Mouse (Mus musculus) MEL (cell line): ENCODE measurements around the gene Rsrc1. TPM values are rescaled to one million over a fixed set of nuclear protein-coding genes. Genes with fewer than 3 reads are reported as not detected.

ENCODE experiments used
- DNase-seq: peaks from one replicate; pipeline ENCODE4 v3.0.0; 2011; ENCODE audit warnings: low read depth, low spot score
- H3K27ac ChIP-seq: 2 replicates; pipeline ENCODE4 v1.5.1; 2012; ENCODE audit warnings: low read depth, mild to moderate bottlenecking, control low read depth, low read length, moderate library complexity; ENCODE audit not compliant: control insufficient read depth
- H3K27me3 ChIP-seq, 2 experiments: fragments of 150-350 bp in 1 of 2; sonication (generic) in 1 of 2; 2 replicates each; pipeline ENCODE4 v1.6.1; 2012; ENCODE audit warnings: low read length in 2 of 2, mild to moderate bottlenecking in 2 of 2, improper control_type of control experiment in 1 of 2, moderate library complexity in 1 of 2; ENCODE audit not compliant: insufficient read depth in 2 of 2, control insufficient read depth in 1 of 2
- H3K36me3 ChIP-seq, 2 experiments: 2 replicates each; pipeline ENCODE4 v1.6.1; 2012 to 2014; ENCODE audit warnings: low read length in 2 of 2, improper control_type of control experiment in 1 of 2, inconsistent platforms in 1 of 2, mild to moderate bottlenecking in 1 of 2; ENCODE audit not compliant: insufficient read depth in 2 of 2, control insufficient read depth in 1 of 2
- H3K4me1 ChIP-seq, 2 experiments: fragments of 150-350 bp in 1 of 2; sonication (generic) in 1 of 2; 2 replicates each; pipeline ENCODE4 v1.6.1; 2012; ENCODE audit warnings: low read length in 2 of 2, improper control_type of control experiment in 1 of 2, mild to moderate bottlenecking in 1 of 2; ENCODE audit not compliant: insufficient read depth in 2 of 2, control insufficient read depth in 1 of 2
- H3K4me3 ChIP-seq, 2 experiments: fragments of 150-350 bp in 1 of 2; sonication (generic) in 1 of 2; 2 replicates each; pipeline ENCODE4 v1.5.1; 2012; ENCODE audit warnings: low read depth in 2 of 2, low read length in 2 of 2, mild to moderate bottlenecking in 2 of 2, moderate library complexity in 2 of 2, control low read depth in 1 of 2, improper control_type of control experiment in 1 of 2; ENCODE audit not compliant: control insufficient read depth in 1 of 2, insufficient read depth in 1 of 2
- H3K79me2 ChIP-seq: 2 replicates; pipeline ENCODE4 v1.6.1; 2012; ENCODE audit warnings: mild to moderate bottlenecking, low read length, moderate library complexity; ENCODE audit not compliant: control insufficient read depth, poor library complexity, insufficient read depth
- H3K9ac ChIP-seq: 2 replicates; pipeline ENCODE4 v1.6.1; 2012; ENCODE audit warnings: low read depth, mild to moderate bottlenecking, control low read depth, low read length, moderate library complexity; ENCODE audit not compliant: control insufficient read depth, poor library complexity, severe bottlenecking
- H3K9me3 ChIP-seq: fragments of 150-350 bp; sonication (generic); replicated peaks from 2 replicates; pipeline ENCODE4 v1.6.1; 2012; ENCODE audit warnings: mild to moderate bottlenecking, low read length, improper control_type of control experiment, moderate library complexity; ENCODE audit not compliant: insufficient read depth
- CHD2 ChIP-seq: IDR thresholded peaks from 2 replicates; pipeline ENCODE4 v1.6.1; 2011; ENCODE audit warnings: low read length, improper control_type of control experiment
- CTCF ChIP-seq, 3 experiments: IDR thresholded peaks in 2 of 3; conservative IDR thresholded peaks in 1 of 3; 2 replicates each; pipeline ENCODE4 v1.5.1; 2011 to 2012; ENCODE audit warnings: low read length in 3 of 3, low read depth in 2 of 3, mild to moderate bottlenecking in 2 of 3, improper control_type of control experiment in 1 of 3, inconsistent platforms in 1 of 3, mixed read lengths in 1 of 3, moderate library complexity in 1 of 3; ENCODE audit not compliant: control insufficient read depth in 1 of 3, insufficient read depth in 1 of 3, poor library complexity in 1 of 3, severe bottlenecking in 1 of 3
- EP300 ChIP-seq, 2 experiments: IDR thresholded peaks; 2 replicates each; pipeline ENCODE4 v1.6.1; 2011; ENCODE audit warnings: improper control_type of control experiment in 2 of 2, low read length in 2 of 2, low read depth in 1 of 2, mild to moderate bottlenecking in 1 of 2
- HCFC1 ChIP-seq: IDR thresholded peaks from 2 replicates; pipeline ENCODE4 v1.6.1; 2012; ENCODE audit warnings: low read depth, mild to moderate bottlenecking, inconsistent platforms, low read length, improper control_type of control experiment, moderate library complexity
- JUND ChIP-seq: IDR thresholded peaks from 2 replicates; pipeline ENCODE4 v1.6.1; 2011; ENCODE audit warnings: low read depth, mild to moderate bottlenecking, improper control_type of control experiment, low read length
- KAT2A ChIP-seq: conservative IDR thresholded peaks from 2 replicates; pipeline ENCODE4 v1.6.1; 2012; ENCODE audit warnings: low read depth, low read length, improper control_type of control experiment, inconsistent platforms
- MAX ChIP-seq: IDR thresholded peaks from 2 replicates; pipeline ENCODE4 v1.6.1; 2011; ENCODE audit warnings: low read length, improper control_type of control experiment
- MAZ ChIP-seq: IDR thresholded peaks from 2 replicates; pipeline ENCODE4 v1.6.1; 2012; ENCODE audit warnings: low read depth, mild to moderate bottlenecking, inconsistent platforms, low read length, improper control_type of control experiment
- MYC ChIP-seq: IDR thresholded peaks from 2 replicates; pipeline ENCODE4 v1.6.1; 2011; ENCODE audit warnings: low read depth, mild to moderate bottlenecking, low read length, improper control_type of control experiment, moderate library complexity
- NELFE ChIP-seq: IDR thresholded peaks from 2 replicates; pipeline ENCODE4 v1.6.1; 2011; ENCODE audit warnings: low read depth, low read length, improper control_type of control experiment
- POLR2A ChIP-seq, 2 experiments: IDR thresholded peaks; 2 replicates each; pipeline ENCODE4 v1.6.1; 2011 to 2012; ENCODE audit warnings: low read length in 2 of 2, mild to moderate bottlenecking in 2 of 2, control low read depth in 1 of 2, improper control_type of control experiment in 1 of 2, low read depth in 1 of 2, moderate library complexity in 1 of 2; ENCODE audit not compliant: control insufficient read depth in 1 of 2, insufficient read depth in 1 of 2, poor library complexity in 1 of 2
- POLR2AphosphoS5 ChIP-seq: IDR thresholded peaks from 2 replicates; pipeline ENCODE4 v1.6.1; 2012; ENCODE audit warnings: low read depth, borderline replicate concordance, mild to moderate bottlenecking, inconsistent platforms, low read length, moderate library complexity, mixed read lengths
- RCOR1 ChIP-seq: IDR thresholded peaks from 2 replicates; pipeline ENCODE4 v1.6.1; 2012; ENCODE audit warnings: low read depth, mild to moderate bottlenecking, inconsistent platforms, low read length, improper control_type of control experiment
- SIN3A ChIP-seq: IDR thresholded peaks from 2 replicates; pipeline ENCODE4 v1.6.1; 2012; ENCODE audit warnings: low read length, improper control_type of control experiment, inconsistent platforms
- SMC3 ChIP-seq: IDR thresholded peaks from 2 replicates; pipeline ENCODE4 v1.6.1; 2011; ENCODE audit warnings: low read depth, low read length, improper control_type of control experiment
- TAL1 ChIP-seq: IDR thresholded peaks from 2 replicates; pipeline ENCODE4 v1.6.1; 2012; ENCODE audit warnings: mild to moderate bottlenecking, inconsistent platforms, low read length, moderate library complexity, mixed read lengths
- USF2 ChIP-seq, 2 experiments: IDR thresholded peaks; 2 replicates each; pipeline ENCODE4 v1.6.1; 2011 to 2012; ENCODE audit warnings: improper control_type of control experiment in 2 of 2, low read length in 2 of 2, borderline replicate concordance in 1 of 2, inconsistent platforms in 1 of 2, low read depth in 1 of 2, mild to moderate bottlenecking in 1 of 2; ENCODE audit not compliant: insufficient read depth in 1 of 2
- ZNF384 ChIP-seq: IDR thresholded peaks from 2 replicates; pipeline ENCODE4 v1.6.1; 2012; ENCODE audit warnings: low read depth, mild to moderate bottlenecking, inconsistent platforms, low read length, improper control_type of control experiment
- polyA plus RNA-seq, 2 experiments: library from polyadenylated mRNA; stranded (reverse) in 1 of 2; unstranded in 1 of 2; fragments of >175 nt in 1 of 2; fragments of >200 nt in 1 of 2; gene quantifications; 2 replicates each; pipeline versions ENCODE4 v1.2.1 to v1.2.4; 2012; ENCODE audit warnings: low replicate concordance in 2 of 2, low read depth in 1 of 2; ENCODE audit not compliant: insufficient read length in 2 of 2, insufficient read depth in 1 of 2, missing spikeins in 1 of 2
- total RNA-seq: library from RNA; depleted of rRNA; stranded (reverse); fragments of 300-350 nt; gene quantifications from 2 replicates; pipeline ENCODE4 v1.2.3, GENCODE M21; 2012

The Rsrc1 gene
- total and polyA plus RNA-seq, 3 experiments, result 22.8 to 100 (median 42.7) TPM

DNA sequence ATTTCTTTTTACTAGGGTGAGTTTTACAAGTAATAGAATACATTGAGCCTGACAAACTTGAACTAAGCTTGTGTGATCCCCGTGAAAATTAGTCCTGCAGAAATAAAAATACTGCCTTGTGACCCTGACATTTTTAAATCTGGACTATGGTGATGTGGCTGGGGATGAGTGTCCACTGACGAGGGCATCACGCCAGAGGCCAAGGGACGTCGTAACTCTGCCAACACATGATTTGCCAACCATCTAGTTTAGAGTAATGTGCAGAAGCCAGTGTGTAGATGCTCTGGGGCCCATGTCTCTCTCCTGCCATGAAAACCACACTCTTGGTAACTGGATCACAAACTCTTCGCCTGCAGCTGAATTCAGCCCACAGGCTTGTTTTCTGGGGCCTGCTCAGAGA lies 386.3 kb downstream of the Rsrc1 start:
- H3K79me2 ChIP-seq, result no peaks in the 10 kb centered on the region
- H3K9me3 ChIP-seq, result no peaks in the 10 kb centered on the region
- no peaks in the 10 kb centered on the region for H3K36me3 ChIP-seq
- H3K27ac ChIP-seq, result no peak overlapping the region
- TF ChIP-seq ZNF384 (no peak), EP300 (IDR thresholded peaks at IDR 0.05; ENCODE audit: low read depth in 1 of 2, low read length in 2 of 2) (no peak), POLR2AphosphoS5 (no peak), CHD2 (no peak), POLR2A (IDR thresholded peaks at IDR 0.05; ENCODE audit: control insufficient read depth in 1 of 2, insufficient read depth in 1 of 2, low read depth in 1 of 2, low read length in 2 of 2, poor library complexity in 1 of 2) (no peak), MYC (no peak), MAZ (no peak), HCFC1 (no peak), NELFE (no peak), JUND (no peak), USF2 (IDR thresholded peaks at IDR 0.05; ENCODE audit: borderline replicate concordance in 1 of 2, insufficient read depth in 1 of 2, low read depth in 1 of 2, low read length in 2 of 2) (no peak), SMC3 (no peak)
- H3K27me3 ChIP-seq, result peaks cover 0 to 4% of the 10 kb centered on the region in 2 experiments
- H3K9ac ChIP-seq, result no peak overlapping the region
- H3K4me1 ChIP-seq, result no peaks in the 10 kb centered on the region
- DNase-seq, result no peak
- H3K4me3 ChIP-seq, result no peak overlapping the region

DNA sequence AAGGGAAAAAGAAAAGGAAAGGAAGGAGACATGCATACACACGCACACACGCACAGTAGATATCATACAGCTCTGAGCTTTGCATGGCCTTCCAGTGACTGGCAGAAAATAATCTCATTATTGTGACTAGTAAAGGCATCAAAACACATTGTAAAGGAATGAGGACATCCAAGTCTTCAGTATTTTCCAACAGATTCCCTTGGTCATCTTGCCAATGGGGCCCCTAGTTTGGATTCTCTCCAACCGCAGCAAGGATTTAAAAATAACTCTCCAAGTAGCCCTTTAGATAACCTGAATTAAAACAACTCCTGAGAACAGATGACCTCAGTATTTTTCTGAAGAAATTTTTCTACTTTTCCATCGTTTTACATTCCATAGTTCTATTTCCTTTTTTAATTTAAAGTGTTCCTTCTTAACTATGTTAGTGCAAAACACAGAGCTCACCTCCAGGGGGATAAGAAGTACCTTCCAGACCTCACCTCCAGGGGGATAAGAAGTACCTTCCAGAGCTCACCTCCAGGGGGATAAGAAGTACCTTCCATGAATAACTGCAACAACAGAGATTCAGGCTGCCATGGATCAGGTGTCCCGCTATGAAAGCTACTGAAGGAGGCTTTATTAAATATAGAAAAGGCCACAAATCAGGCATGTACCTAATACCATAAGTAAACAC lies 388.4 kb downstream of the Rsrc1 start:
- no peaks in the 10 kb centered on the region for H3K9me3 ChIP-seq
- TF ChIP-seq MAX (no peak), POLR2AphosphoS5 (no peak), SIN3A (no peak), KAT2A (no peak), TAL1 (no peak), CTCF (IDR thresholded peaks at IDR 0.05 in 2 of 3, conservative IDR thresholded peaks at IDR 0.05 in 1 of 3; ENCODE audit: control insufficient read depth in 1 of 3, insufficient read depth in 1 of 3, low read depth in 2 of 3, low read length in 3 of 3, poor library complexity in 1 of 3, severe bottlenecking in 1 of 3) (peak in 1 of 3 experiments; percentile 19; a peak in 1 of 6 replicates), RCOR1 (no peak)
- no peak overlapping the region for H3K27ac ChIP-seq
- peaks cover 0 to 5% of the 10 kb centered on the region in 2 experiments; a peak in 2 of 4 replicates for H3K36me3 ChIP-seq
- H3K9ac ChIP-seq, result no peak overlapping the region
- no peaks in the 10 kb centered on the region for H3K79me2 ChIP-seq
- DNase-seq, result peak; percentile 32
- 0 out of 4 replicates have a peak, but pooled peaks cover 0 to 2% of the 10 kb centered on the region in 2 experiments for H3K4me1 ChIP-seq
- peaks cover 0 to 4% of the 10 kb centered on the region in 2 experiments for H3K27me3 ChIP-seq
- no peak overlapping the region for H3K4me3 ChIP-seq
